Mouse (Mus musculus) liver, adult 2 months (tissue): ENCODE measurements at regions not wholly inside any gene's neighbourhood (a gene's known extent, or its start where the extent isn't known, plus 50 kb on each side); places are given as distances from the start of the nearest gene placed in this dataset.

Source experiments
- DNase-seq: peaks from one replicate; pipeline ENCODE4 v3.0.0-alpha.2; 2011; ENCODE audit warnings: low read depth, low spot score; ENCODE audit errors: extremely low read depth
- H3K27ac ChIP-seq: fragments of 200-500 bp; replicated peaks from 2 replicates; pipeline ENCODE4 v1.5.1; 2012; ENCODE audit warnings: low read depth, mild to moderate bottlenecking, control low read depth, inconsistent platforms, low read length; ENCODE audit not compliant: insufficient read depth
- H3K27me3 ChIP-seq: fragments of 200-500 bp; 2 replicates; pipeline ENCODE4 v1.6.1; 2012; ENCODE audit warnings: mild to moderate bottlenecking, moderate library complexity, low read length, inconsistent platforms; ENCODE audit not compliant: control insufficient read depth, insufficient read depth
- H3K36me3 ChIP-seq: fragments of 200-500 bp; 2 replicates; pipeline ENCODE4 v1.6.1; 2012; ENCODE audit warnings: low read length, inconsistent platforms; ENCODE audit not compliant: control insufficient read depth, insufficient read depth
- H3K4me1 ChIP-seq: fragments of 200-500 bp; 2 replicates; pipeline ENCODE4 v1.6.1; 2011; ENCODE audit warnings: low read length; ENCODE audit not compliant: control insufficient read depth, insufficient read depth
- H3K4me3 ChIP-seq: fragments of 200-500 bp; 2 replicates; pipeline ENCODE4 v1.5.1; 2011; ENCODE audit warnings: low read depth, mild to moderate bottlenecking, control low read depth, low read length, moderate library complexity; ENCODE audit not compliant: insufficient read depth
- H3K79me2 ChIP-seq: fragments of 200-500 bp; 2 replicates; pipeline ENCODE4 v1.6.1; 2012; ENCODE audit warnings: inconsistent platforms, mild to moderate bottlenecking, low read length, moderate library complexity; ENCODE audit not compliant: control insufficient read depth, insufficient read depth
- H3K9ac ChIP-seq: fragments of 200-500 bp; 2 replicates; pipeline ENCODE4 v1.6.1; 2012; ENCODE audit warnings: low read depth, mild to moderate bottlenecking, control low read depth, inconsistent platforms, low read length
- CTCF ChIP-seq: fragments of 200-500 bp; IDR thresholded peaks from 2 replicates; pipeline ENCODE4 v1.5.1; 2011; ENCODE audit warnings: low read depth, low read length, control low read depth
- POLR2A ChIP-seq: fragments of 200-500 bp; IDR thresholded peaks from 2 replicates; pipeline ENCODE4 v1.6.1; 2011; ENCODE audit warnings: low read length, control low read depth; ENCODE audit not compliant: insufficient read depth; ENCODE audit errors: extremely low read depth
- WGBS: fragments of 180-500 bp; shearing (Covaris S2); methylation state at CpG from one replicate; pipeline ENCODE4 v1.1.7; 2018; 5-methylcytosine and 5-hydroxymethylcytosine counted together

- Histone ChIP-seq H3K79me2 (no peaks in the 10 kb centered on the region), H3K27me3 (no peaks in the 10 kb centered on the region), H3K9ac (no peak overlapping the region), H3K27ac (peak overlapping the region; percentile 40; the same call in 1 of the 2 replicates), H3K4me1 (no peaks in the 10 kb centered on the region; the same call in 1 of the 2 replicates), H3K36me3 (no peaks in the 10 kb centered on the region), H3K4me3 (peak overlapping the region; percentile 17)
- WGBS = 22% methylated on average over 18 of the region's 18 CpGs
- peak; percentile 83 for DNase-seq
- no peak for TF ChIP-seq POLR2A
- no peak for TF ChIP-seq CTCF
Observed at GRCm38 (mm10) chr16:77499537-77500301, 102.2 kb downstream of the Gm11146 start.

GRCm38 (mm10) chr16:77495310-77495709 lies 106.6 kb downstream of the Gm11146 start:
- no peak for TF ChIP-seq CTCF
- TF ChIP-seq POLR2A = no peak
- H3K79me2 ChIP-seq = no peaks in the 10 kb centered on the region
- H3K4me3 ChIP-seq = no peak overlapping the region
- no peak overlapping the region for H3K27ac ChIP-seq
- H3K9ac ChIP-seq = no peak overlapping the region
- no peaks in the 10 kb centered on the region for H3K27me3 ChIP-seq
- whole genome bisulfite sequencing = 97% methylated on average over 7 of the region's 7 CpGs
- H3K36me3 ChIP-seq = no peaks in the 10 kb centered on the region
- no peak for DNase-seq
- no peaks in the 10 kb centered on the region; the same call in 1 of the 2 replicates for H3K4me1 ChIP-seq

GRCm38 (mm10) chr16:77494042-77494441 lies 107.9 kb downstream of the Gm11146 start:
- H3K36me3 ChIP-seq = no peaks in the 10 kb centered on the region
- DNase-seq = no peak
- no peak overlapping the region for H3K27ac ChIP-seq
- TF ChIP-seq POLR2A (no peak), CTCF (no peak)
- H3K9ac ChIP-seq = no peak overlapping the region
- no peaks in the 10 kb centered on the region for H3K4me1 ChIP-seq
- H3K79me2 ChIP-seq = no peaks in the 10 kb centered on the region
- H3K4me3 ChIP-seq = no peak overlapping the region
- H3K27me3 ChIP-seq = no peaks in the 10 kb centered on the region
- 84% methylated on average over 7 of the region's 7 CpGs for WGBS

- TF ChIP-seq POLR2A (no peak), CTCF (no peak)
- no peak for DNase-seq
- Histone ChIP-seq H3K36me3 (no peaks in the 10 kb centered on the region), H3K4me1 (no peaks in the 10 kb centered on the region), H3K27ac (no peak overlapping the region), H3K79me2 (no peaks in the 10 kb centered on the region), H3K27me3 (no peaks in the 10 kb centered on the region), H3K9ac (no peak overlapping the region), H3K4me3 (no peak overlapping the region)
- 87% methylated on average over 1 of the region's 1 CpGs for WGBS
Observed at GRCm38 (mm10) chr16:77488155-77488554, 113.7 kb downstream of the Gm11146 start.

GRCm38 (mm10) chr16:77479812-77480211 lies 122.1 kb downstream of the Gm11146 start:
- DNase-seq = no peak
- H3K4me1 ChIP-seq = no peaks in the 10 kb centered on the region
- 79% methylated on average over 7 of the region's 7 CpGs for WGBS
- no peak overlapping the region for H3K4me3 ChIP-seq
- TF ChIP-seq CTCF (no peak), POLR2A (no peak)
- H3K27me3 ChIP-seq = no peaks in the 10 kb centered on the region
- no peak overlapping the region for H3K27ac ChIP-seq
- no peaks in the 10 kb centered on the region for H3K36me3 ChIP-seq
- no peaks in the 10 kb centered on the region for H3K79me2 ChIP-seq
- H3K9ac ChIP-seq = no peak overlapping the region

- H3K4me3 ChIP-seq = no peak overlapping the region
- H3K9ac ChIP-seq = no peak overlapping the region
- no peak overlapping the region for H3K27ac ChIP-seq
- no peak for DNase-seq
- WGBS = 96% methylated on average over 3 of the region's 3 CpGs
- H3K27me3 ChIP-seq = no peaks in the 10 kb centered on the region
- H3K36me3 ChIP-seq = no peaks in the 10 kb centered on the region
- H3K4me1 ChIP-seq = peaks cover 7% of the 10 kb centered on the region; the same call in 1 of the 2 replicates
- no peaks in the 10 kb centered on the region; the same call in 1 of the 2 replicates for H3K79me2 ChIP-seq
- TF ChIP-seq POLR2A (no peak), CTCF (no peak)
Observed at GRCm38 (mm10) chr16:77471868-77472267, 130.0 kb downstream of the Gm11146 start.
